Mouse (Mus musculus) common myeloid progenitor, adult 5-6 weeks (primary cell): ENCODE measurements around the gene Kcnip1. TPM values are rescaled to one million over a fixed set of nuclear protein-coding genes. Genes with fewer than 3 reads are reported as not detected.

Experiments
- ATAC-seq: replicated peaks from 2 replicates; pipeline ENCODE4 v1.8.0; 2016; ENCODE audit warnings: low read depth, mild to moderate bottlenecking, moderate TSS enrichment, inconsistent platforms; ENCODE audit not compliant: poor library complexity, severe bottlenecking
- total RNA-seq: library from RNA; stranded (forward); fragments of 200-1000, 187-1606 nt; gene quantifications from 2 replicates; pipeline ENCODE4 v1.2.3, GENCODE M21; 2017

Kcnip1 gene
- total RNA-seq = not detected in 2 replicates

GRCm38 (mm10) chr11:33992938-33993337 is at the start of gene Kcnip1:
Gene Kcnip1, minus strand, starts transcription at chr11:33993152.
- ATAC-seq = no peak

DNA sequence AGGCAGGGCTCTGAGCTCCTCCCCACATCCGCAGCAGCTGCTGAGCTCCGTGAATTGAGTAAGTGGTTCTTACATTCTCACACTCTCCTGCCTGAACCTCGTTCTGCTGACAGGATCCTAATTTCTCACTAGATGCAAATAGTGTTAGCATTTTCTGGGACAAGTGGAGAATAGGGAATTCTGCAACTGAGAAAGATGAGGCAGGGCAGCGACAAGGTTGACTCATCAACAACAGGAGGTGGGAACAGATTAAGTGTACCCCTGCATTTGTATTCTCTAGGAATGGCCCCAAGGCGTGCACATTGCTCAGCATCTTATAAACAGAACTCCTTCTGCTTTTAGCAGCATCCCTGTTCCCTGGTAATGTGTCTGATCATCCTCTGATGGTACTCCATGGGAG is 47.1 kb upstream of the Kcnip1 start:
- no peak for ATAC-seq

GRCm38 (mm10) chr11:34035909-34036658 is 43.1 kb upstream of the Kcnip1 start:
- ATAC-seq = no peak

GRCm38 (mm10) chr11:34034794-34035193 is 41.8 kb upstream of the Kcnip1 start:
- ATAC-seq = no peak

- peak; percentile 59 for ATAC-seq
Measured at GRCm38 (mm10) chr11:34034008-34034505, 41.1 kb upstream of the Kcnip1 start.

DNA sequence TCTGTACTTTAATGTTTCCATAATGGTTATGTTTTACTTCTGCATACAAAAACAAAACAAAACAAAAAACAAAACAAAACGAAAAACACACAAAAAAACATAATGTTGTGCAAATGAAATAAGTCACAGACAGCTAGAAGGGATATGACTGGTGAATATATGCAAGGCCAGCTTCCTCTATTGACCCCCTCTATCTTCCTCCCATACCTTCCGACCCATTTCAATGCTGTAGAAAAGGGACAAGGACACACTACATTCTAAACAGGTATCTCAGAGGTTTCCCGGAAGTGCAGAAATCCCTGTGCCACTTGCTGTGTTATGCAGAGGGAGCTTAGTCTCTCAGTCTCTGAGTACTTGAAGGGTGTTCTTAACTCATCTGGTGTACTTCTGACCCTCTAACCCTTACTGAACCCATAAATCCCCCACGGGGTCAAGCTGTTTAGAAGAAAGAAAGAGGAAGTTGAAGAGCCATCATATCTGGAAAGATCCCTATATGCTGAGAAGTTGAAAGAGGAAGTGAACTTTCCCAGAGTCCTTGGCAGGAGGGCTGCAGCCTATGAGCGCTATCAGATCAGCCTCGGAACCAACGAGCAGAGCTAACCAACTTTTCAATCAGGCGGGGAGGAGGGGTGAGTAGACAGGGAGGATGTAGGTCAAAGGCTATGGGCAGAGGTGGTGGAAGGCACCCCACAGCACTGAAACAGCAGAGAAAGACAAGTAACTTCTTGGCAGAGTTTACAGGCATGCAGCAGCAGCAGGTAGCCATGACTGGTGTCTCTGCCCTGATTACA is 38.3 kb upstream of the Kcnip1 start:
- ATAC-seq = peak; percentile 81

- ATAC-seq = no peak
Measured at GRCm38 (mm10) chr11:34029658-34030057, 36.7 kb upstream of the Kcnip1 start.

- ATAC-seq = peak; percentile 73; the same call in 1 of the 2 replicates
Measured at GRCm38 (mm10) chr11:34025091-34025490, 32.1 kb upstream of the Kcnip1 start.

GRCm38 (mm10) chr11:34012007-34012652 is 19.2 kb upstream of the Kcnip1 start:
- no peak for ATAC-seq

- ATAC-seq = peak; percentile 39
Measured at GRCm38 (mm10) chr11:34010859-34011172, 17.9 kb upstream of the Kcnip1 start.

GRCm38 (mm10) chr11:34010133-34010858 is 17.3 kb upstream of the Kcnip1 start:
- ATAC-seq = peak; percentile 53

- ATAC-seq = peak; percentile 20
Measured at GRCm38 (mm10) chr11:34009316-34010087, 16.6 kb upstream of the Kcnip1 start.

DNA sequence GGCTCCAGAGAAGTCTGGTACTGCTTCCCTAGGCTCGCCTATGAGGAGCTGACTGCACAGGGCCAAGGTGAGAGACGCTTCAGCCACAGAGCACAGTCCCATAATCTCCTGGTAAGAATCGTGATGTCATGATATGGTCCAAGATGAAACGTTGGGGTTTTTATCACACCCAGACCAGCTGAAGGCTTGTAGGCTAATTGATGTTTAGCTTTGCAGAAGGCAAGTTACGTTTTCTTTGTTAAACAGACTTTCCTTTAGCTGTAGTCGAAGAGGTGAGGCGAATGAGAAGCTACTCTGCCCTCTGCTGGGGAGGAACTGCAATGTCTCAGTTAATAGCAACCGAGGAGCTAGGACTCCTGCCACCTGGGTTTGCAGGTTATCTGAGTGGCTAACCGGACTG is 15.8 kb upstream of the Kcnip1 start:
- ATAC-seq = peak; percentile 45

DNA sequence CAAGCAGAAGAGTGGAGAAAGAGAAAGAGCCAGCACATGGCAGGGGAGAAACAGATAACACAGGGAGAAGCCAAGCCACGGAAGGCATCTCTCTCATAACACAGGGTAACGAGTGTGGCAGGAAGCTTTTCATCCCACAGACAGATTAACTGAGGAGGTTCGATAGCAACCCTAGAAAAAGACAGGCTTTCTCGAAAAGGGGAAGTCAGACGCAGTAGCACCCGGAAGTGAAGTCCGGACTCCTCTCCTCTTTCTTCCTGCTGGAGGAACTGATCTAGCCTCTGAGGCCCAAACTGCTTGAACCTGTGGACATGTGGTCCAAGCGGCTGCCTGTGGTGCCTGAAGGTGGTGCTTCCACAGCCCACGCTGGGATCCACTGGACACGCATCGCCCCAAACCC is 15.3 kb upstream of the Kcnip1 start:
- peak; percentile 67 for ATAC-seq

GRCm38 (mm10) chr11:34007616-34008015 is 14.7 kb upstream of the Kcnip1 start:
- ATAC-seq = no peak

DNA sequence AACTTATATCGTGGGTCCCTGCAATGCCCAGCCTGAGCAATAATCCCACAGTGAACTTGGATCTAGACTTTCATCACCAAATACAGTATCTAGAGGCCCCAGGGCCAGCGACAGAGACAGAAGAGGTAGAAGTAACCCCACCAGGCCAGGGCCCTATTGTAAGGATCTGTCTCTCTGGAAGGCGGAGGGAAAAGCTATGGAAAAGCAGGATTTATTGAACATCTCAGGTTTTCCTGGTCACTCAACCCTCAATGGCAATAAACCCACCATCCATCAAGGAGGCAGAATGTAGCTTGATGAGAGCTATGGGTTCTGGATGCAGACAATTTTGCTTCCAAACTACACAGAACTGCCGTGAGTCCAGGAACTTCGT is 9.6 kb upstream of the Kcnip1 start:
- ATAC-seq = no peak

GRCm38 (mm10) chr11:34001938-34002592 is 9.1 kb upstream of the Kcnip1 start:
- ATAC-seq = peak; percentile 69

DNA sequence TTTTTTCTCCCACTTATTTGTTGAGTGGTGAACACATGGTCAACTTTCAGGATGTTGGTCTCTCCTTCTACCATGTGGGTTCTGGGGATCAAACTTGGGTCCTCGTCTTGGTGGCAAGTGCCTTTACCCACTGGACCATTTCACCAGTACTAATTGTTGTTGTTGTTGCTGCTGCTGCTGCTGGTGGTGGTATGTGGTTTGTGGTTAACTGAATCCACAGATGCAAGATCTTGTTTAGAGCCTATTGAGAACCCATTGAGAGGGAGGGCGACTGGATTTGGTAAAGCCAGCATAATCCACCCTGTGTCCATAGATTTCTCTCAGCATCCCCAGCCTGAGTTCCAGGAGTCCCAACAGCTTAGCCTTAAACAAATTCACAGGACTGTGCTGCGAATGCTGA is 7.5 kb upstream of the Kcnip1 start:
- ATAC-seq = peak; percentile 57

GRCm38 (mm10) chr11:33998244-33998643 is 5.3 kb upstream of the Kcnip1 start:
- no peak for ATAC-seq
